Mouse (Mus musculus) cerebellum, postnatal 10 days (tissue): ENCODE measurements around the gene Olfr127.
"Not testable (repeated sequence)": the region's sequence is repeated elsewhere in the genome, so short reads cannot be mapped to it uniquely, and the experiment has no call there.

Experiments used
- DNase-seq, 2 experiments: peaks; one replicate each; pipeline ENCODE4 v3.0.0; 2021; ENCODE audit warnings: mixed read lengths in 2 of 2

Gene Olfr127

DNA sequence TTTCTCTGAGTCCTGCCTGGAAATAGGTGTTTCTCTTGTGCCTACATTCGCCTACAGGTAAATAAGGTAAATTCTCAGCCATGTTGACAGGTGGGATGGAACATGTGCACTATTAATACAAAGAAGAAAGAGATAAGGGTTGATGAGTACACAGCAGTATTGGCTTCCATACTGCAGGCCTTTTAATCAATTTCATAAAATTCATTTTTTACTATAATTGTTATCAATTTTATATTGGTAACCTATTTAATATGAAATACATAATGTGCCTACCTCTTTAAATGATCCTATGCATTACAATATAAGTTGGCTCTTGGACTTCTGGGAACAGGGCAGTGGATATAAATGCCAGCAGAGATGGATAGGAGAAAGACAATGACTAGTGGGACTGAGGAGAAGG, at the start of gene Olfr127:
Olfr127 (plus strand) TSS at position 301 of the 400 bp plus-strand sequence.
- no peak for DNase-seq

DNA sequence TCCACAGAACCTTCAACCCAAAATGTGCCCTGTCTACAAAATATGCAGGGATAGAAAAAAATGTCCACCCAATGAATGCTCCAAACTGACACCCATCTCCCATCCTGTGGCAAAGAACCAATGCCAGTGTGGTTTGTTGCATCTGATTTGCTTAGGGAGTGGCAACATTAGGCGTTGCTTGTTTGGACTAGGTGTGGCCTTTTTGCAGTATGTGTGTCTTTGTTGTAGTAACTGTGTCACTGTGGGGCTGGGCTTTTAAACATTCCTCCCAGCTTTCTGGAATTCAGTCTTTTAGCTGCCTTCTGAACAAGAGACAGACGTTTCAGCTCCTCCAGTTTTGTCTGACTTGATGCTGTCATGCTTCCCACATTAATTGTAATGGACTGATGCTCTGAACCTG, 36.3 kb upstream of the Olfr127 start:
- DNase-seq: no peak

DNA sequence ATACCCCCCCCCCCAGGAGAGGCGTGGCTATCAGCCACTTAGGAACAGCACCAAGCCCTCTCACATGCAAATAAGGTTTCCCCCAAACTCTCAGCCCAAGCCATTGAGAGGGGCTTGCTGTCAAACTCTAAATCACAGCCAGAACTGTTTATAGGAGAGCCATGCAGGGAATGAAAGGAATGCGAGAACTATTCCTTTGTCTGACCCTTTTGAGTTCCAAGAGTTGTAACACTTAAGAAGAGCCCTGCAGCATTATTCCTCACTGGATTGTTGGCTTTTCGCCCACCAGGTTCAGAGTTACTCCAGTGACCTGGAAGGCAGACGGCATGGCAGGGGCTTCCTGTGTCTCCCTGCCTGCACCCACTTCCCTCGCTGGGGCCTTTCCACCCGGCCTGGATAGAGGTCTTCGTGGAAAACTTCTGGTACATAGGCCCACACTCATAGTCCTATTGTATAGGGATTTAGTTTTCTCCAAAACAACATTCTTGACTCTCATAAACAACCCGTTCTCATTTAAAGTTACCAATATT, 30.5 kb upstream of the Olfr127 start:
- DNase-seq: peak in 1 of 2 experiments; percentile 0

DNA sequence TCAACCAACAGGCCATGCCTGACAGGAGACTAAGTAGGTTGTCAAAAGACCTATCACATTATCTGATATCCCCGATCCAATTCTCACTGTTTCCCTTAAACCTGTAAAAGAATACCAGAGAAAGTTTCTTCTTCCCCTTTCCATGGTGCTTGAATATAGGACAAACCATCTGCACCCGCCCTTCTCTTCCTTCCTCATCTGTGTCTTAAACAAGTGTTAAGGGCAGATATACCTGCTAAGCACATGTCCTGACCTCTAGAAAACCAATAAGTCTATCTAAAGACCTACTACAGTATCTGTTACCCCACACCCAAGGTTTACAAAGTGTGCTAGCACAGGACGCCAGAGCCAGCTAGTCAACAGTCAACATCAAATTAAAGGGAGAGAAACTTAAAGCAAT, 26.4 kb upstream of the Olfr127 start:
- no peak for DNase-seq

DNA sequence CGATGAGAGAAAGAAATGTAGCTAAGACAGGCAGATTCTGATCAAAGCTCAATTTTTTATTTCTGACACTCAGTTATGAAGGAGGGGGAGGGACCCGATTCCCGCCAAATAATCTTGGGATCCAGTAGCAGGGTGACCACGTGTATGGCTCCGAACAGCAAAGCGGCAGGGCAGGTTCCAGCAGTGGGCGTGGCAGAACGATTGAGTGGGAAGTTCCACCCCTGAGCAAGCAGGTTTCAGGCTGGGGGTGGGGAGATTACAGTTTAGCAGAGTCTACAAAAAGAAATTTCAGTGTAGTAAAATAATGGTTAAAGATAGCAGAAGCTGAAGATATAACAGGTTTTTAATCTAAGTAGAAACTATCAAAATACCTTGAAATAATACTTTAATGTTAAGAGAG, 6.6 kb downstream of the Olfr127 start:
- DNase-seq: not testable (repeated sequence)

DNA sequence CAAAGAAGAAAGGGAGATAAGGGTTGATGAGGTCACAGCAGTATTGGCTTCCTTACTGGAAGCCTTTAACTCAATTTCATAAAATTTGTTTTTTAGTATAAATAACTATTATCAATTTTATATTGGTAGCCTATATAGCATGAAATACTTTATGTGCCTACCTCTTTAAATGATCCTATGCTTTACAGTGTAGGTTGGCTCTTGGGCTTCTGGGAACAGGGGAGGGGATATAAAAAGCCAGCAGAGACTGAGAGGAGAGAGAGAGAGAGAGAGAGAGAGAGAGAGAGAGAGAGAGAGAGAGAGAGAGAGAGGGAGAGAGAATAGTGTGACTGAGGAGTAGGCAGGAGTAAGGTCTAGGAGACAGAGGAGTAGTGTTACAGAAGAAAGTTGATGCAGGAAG, 20.0 kb downstream of the Olfr127 start, which contains the start of gene Olfr128:
Olfr128 (plus strand) TSS at position 301 of the 400 bp plus-strand sequence.
- DNase-seq: no peak

DNA sequence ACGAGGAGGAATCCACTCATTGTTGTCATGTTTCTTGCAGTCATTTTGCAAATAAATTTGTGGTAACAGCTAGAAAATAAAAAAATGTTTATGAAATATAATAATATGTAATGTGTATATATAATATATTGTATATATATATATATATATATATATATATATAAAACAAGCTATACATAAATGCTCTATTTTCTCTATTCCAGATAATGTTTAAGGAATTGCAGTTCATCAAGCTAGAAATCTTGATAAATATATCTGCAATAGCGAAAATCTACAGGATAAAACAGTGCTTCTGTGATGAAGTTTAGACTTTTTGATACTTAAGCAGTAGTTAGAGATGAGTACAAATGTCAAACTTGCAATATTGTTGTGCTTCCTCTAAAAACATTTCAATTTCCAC, 52.7 kb downstream of the Olfr127 start, which contains the start of gene Olfr761:
Olfr761 (minus strand) TSS at position 101 of the 400 bp plus-strand sequence.
- DNase-seq: no peak
